In genomic region chr2:181193044-181193443, GRCm38 (mm10) we compare ENCODE assay signal across 25 mouse cellular contexts. TPM values are rescaled to one million over a fixed set of nuclear protein-coding genes. Genes with fewer than 3 reads are reported as not detected.
DNase-seq lines count a peak whose midpoint lies in the region; ATAC-seq and TF ChIP-seq lines count a peak whose summit lies in the region.
"Had no signal": no experiment of that assay in that cellular context is flagged by ENCODE, and none has a peak within 500 bp of the region (broad histone marks: within the 10 kb centered on the region; RNA-seq: fewer than 3 reads in every experiment).

No protein-coding gene starts in this region.

- no peak for TF ChIP-seq CTCF in liver, adult 2 months (IDR thresholded peaks at IDR 0.05; ENCODE audit: low read depth, low read length)

- H3K36me3 ChIP-seq in liver, adult 2 months (ENCODE audit: control insufficient read depth, insufficient read depth, low read length) = no peaks in the 10 kb centered on the region
- H3K36me3 ChIP-seq in liver, embryonic 12.5 days = peaks cover 8% of the 10 kb centered on the region; the same call in 1 of the 2 replicates
- no peaks in the 10 kb centered on the region for H3K36me3 ChIP-seq in splenic B cell, adult 2 months (ENCODE audit: control insufficient read depth, insufficient read depth, low read length, poor library complexity, severe bottlenecking)
- H3K36me3 ChIP-seq: heart, embryonic 15.5 days had no signal

- no peak for ATAC-seq in liver, embryonic 12.5 days
- peak; percentile 81 for ATAC-seq in megakaryocyte, adult 5-6 weeks (ENCODE audit: poor library complexity, severe bottlenecking)
- ATAC-seq: forebrain, embryonic 16.5 days had no signal

- TF ChIP-seq POLR2A in liver, adult 2 months (IDR thresholded peaks at IDR 0.05; ENCODE audit: extremely low read depth, insufficient read depth, low read length) = no peak

- H3K4me1 ChIP-seq in liver, adult 2 months (ENCODE audit: control insufficient read depth, insufficient read depth, low read length) = peaks cover 20% of the 10 kb centered on the region
- peaks cover 28% of the 10 kb centered on the region for H3K4me1 ChIP-seq in liver, embryonic 12.5 days

- H3K4me3 ChIP-seq in liver, adult 2 months (ENCODE audit: insufficient read depth, low read depth, low read length) = no peak overlapping the region
- H3K4me3 ChIP-seq in liver, embryonic 12.5 days = no peak overlapping the region
- H3K4me3 ChIP-seq: embryonic facial prominence, embryonic 13.5 days; forebrain, embryonic 12.5 days; heart, adult 2 months; heart, embryonic 15.5 days had no signal

- WGBS in liver, adult 2 months = 89% methylated on average over 3 of the region's 3 CpGs
- 47% methylated on average over 3 of the region's 3 CpGs for WGBS in liver, embryonic 12.5 days (ENCODE audit: insufficient replicate concordance)

- H3K4me2 ChIP-seq in liver, embryonic 12.5 days = no peak overlapping the region
- H3K4me2 ChIP-seq: embryonic facial prominence, embryonic 13.5 days; forebrain, embryonic 12.5 days; heart, embryonic 11.5 days; heart, embryonic 15.5 days; hindbrain, embryonic 14.5 days had no signal

- H3K9ac ChIP-seq in liver, adult 2 months (ENCODE audit: low read depth, low read length) = no peak overlapping the region
- H3K9ac ChIP-seq in liver, embryonic 12.5 days = no peak overlapping the region
- H3K9ac ChIP-seq: embryonic facial prominence, embryonic 13.5 days; forebrain, embryonic 12.5 days; heart, embryonic 15.5 days; hindbrain, embryonic 14.5 days had no signal

- no peaks in the 10 kb centered on the region for H3K79me2 ChIP-seq in liver, adult 2 months (ENCODE audit: control insufficient read depth, insufficient read depth, low read length)

- H3K27ac ChIP-seq in liver, adult 2 months (replicated peaks; ENCODE audit: insufficient read depth, low read depth, low read length) = no peak overlapping the region
- H3K27ac ChIP-seq in liver, embryonic 12.5 days = no peak overlapping the region
- H3K27ac ChIP-seq: embryonic facial prominence, embryonic 13.5 days; forebrain, embryonic 12.5 days; heart, adult 2 months; heart, embryonic 15.5 days; hindbrain, embryonic 14.5 days had no signal

- peak; percentile 30 for DNase-seq in liver, adult 2 months (ENCODE audit: extremely low read depth, low read depth, low spot score)
- peak; percentile 52 to 74 for DNase-seq in spleen, postnatal 36 days (ENCODE audit: low spot score in 2 of 2)
- no peak for DNase-seq in spleen, adult 18-20 months
- DNase-seq in splenic B cell, adult 2 months (ENCODE audit: low read depth, low spot score) = peak; percentile 74
- DNase-seq in cerebellum, adult 9-10 months = no peak
- no peak for DNase-seq in thymus, postnatal 0 days (ENCODE audit: low spot score)
- DNase-seq: adrenal gland, adult 2 months; cerebellum, adult 11 months; cerebellum, adult 8-10 months; cerebellum, postnatal 25 days; gastrocnemius, postnatal 10 days; heart, adult 2 months; heart, postnatal 14 days had no signal

- H3K27me3 ChIP-seq in liver, adult 2 months (ENCODE audit: control insufficient read depth, insufficient read depth, low read length) = no peaks in the 10 kb centered on the region
- peaks cover 14% of the 10 kb centered on the region; the same call in 1 of the 2 replicates for H3K27me3 ChIP-seq in liver, embryonic 12.5 days (replicated peaks)
- H3K27me3 ChIP-seq in splenic B cell, adult 2 months (ENCODE audit: control insufficient read depth, insufficient read depth, low read length, poor library complexity, severe bottlenecking) = no peaks in the 10 kb centered on the region
- H3K27me3 ChIP-seq: embryonic facial prominence, embryonic 13.5 days; forebrain, embryonic 12.5 days; heart, embryonic 15.5 days had no signal

- H3K9me3 ChIP-seq in liver, embryonic 12.5 days (replicated peaks) = no peaks in the 10 kb centered on the region
- H3K9me3 ChIP-seq: embryonic facial prominence, embryonic 13.5 days; forebrain, embryonic 12.5 days; heart, embryonic 15.5 days had no signal

RNA-seq across cellular contexts. Expression of gene Ppdpf, which starts 6.0 kb away (rescaled TPM):
- total RNA-seq in liver, adult 2 months (2014; rRNA removed) = 44.4 and 48.4 TPM in 2 replicates
- 181 and 217 TPM in 2 replicates for polyA plus RNA-seq in liver, adult 2 months (2012; rRNA removed)
- polyA plus RNA-seq in liver, embryonic 12.5 days (2016; fragmentation: Nextera tagmentation; extraction: Ambion mirVana) = 114 and 115 TPM in 2 replicates
- total RNA-seq in megakaryocyte, adult 5-6 weeks (2015) = 87.9 and 88.9 TPM in 2 replicates
- total RNA-seq in megakaryocyte, adult 5-6 weeks (2017) = 55.7 and 56.1 TPM in 2 replicates
- 270 and 288 TPM in 2 replicates for polyA plus RNA-seq in thymus, postnatal 0 days (2015; fragmentation: Nextera tagmentation; extraction: Ambion mirVana)

RNA-seq across cellular contexts. Expression of gene Ptk6, which starts 9.5 kb away (rescaled TPM):
- 1.1 and 2.5 TPM in 2 replicates for total RNA-seq in liver, adult 2 months (2014; rRNA removed)
- 0.81 and 0.83 TPM in 2 replicates for polyA plus RNA-seq in liver, adult 2 months (2012; rRNA removed)
- 0.04 TPM in 1 of 2 replicates, not detected in the other for polyA plus RNA-seq in liver, embryonic 12.5 days (2016; fragmentation: Nextera tagmentation; extraction: Ambion mirVana)
- total RNA-seq in megakaryocyte, adult 5-6 weeks (2015) = not detected in 2 replicates
- total RNA-seq in megakaryocyte, adult 5-6 weeks (2017) = not detected in 2 replicates
- polyA plus RNA-seq in thymus, postnatal 0 days (2015; fragmentation: Nextera tagmentation; extraction: Ambion mirVana) = 0.03 and 0.05 TPM in 2 replicates
- total RNA-seq: adrenal gland, postnatal 4 days; gastrocnemius, postnatal 10 days; heart, postnatal 14 days; hematopoietic stem cell, adult 5-6 weeks had no signal
- polyA plus RNA-seq: embryonic facial prominence, embryonic 13.5 days; forebrain, embryonic 12.5 days; forebrain, embryonic 16.5 days; heart, adult 2 months; heart, embryonic 11.5 days; hindbrain, embryonic 14.5 days had no signal

RNA-seq across cellular contexts. Expression of gene Srms, which starts 19.9 kb away (rescaled TPM):
- 0.28 and 0.54 TPM in 2 replicates for total RNA-seq in liver, adult 2 months (2014; rRNA removed)
- polyA plus RNA-seq in liver, adult 2 months (2012; rRNA removed) = 1.3 and 1.7 TPM in 2 replicates
- polyA plus RNA-seq in liver, embryonic 12.5 days (2016; fragmentation: Nextera tagmentation; extraction: Ambion mirVana) = 0.07 and 0.29 TPM in 2 replicates
- not detected in 2 replicates for total RNA-seq in megakaryocyte, adult 5-6 weeks (2015)
- not detected in 2 replicates for total RNA-seq in megakaryocyte, adult 5-6 weeks (2017)
- 0.24 and 0.30 TPM in 2 replicates for polyA plus RNA-seq in thymus, postnatal 0 days (2015; fragmentation: Nextera tagmentation; extraction: Ambion mirVana)
- total RNA-seq: gastrocnemius, postnatal 4 days; hematopoietic stem cell, adult 5-6 weeks had no signal
- polyA plus RNA-seq: embryonic facial prominence, embryonic 13.5 days; forebrain, embryonic 12.5 days had no signal

RNA-seq across cellular contexts. Expression of gene Fndc11, which starts 26.8 kb away (rescaled TPM):
- total RNA-seq in liver, adult 2 months (2014; rRNA removed) = not detected in 2 replicates
- polyA plus RNA-seq in liver, adult 2 months (2012; rRNA removed) = 0.10 and 0.12 TPM in 2 replicates
- polyA plus RNA-seq in liver, embryonic 12.5 days (2016; fragmentation: Nextera tagmentation; extraction: Ambion mirVana) = 0.11 and 0.26 TPM in 2 replicates
- total RNA-seq in megakaryocyte, adult 5-6 weeks (2015) = not detected in 2 replicates
- not detected in 2 replicates for total RNA-seq in megakaryocyte, adult 5-6 weeks (2017)
- 0.39 and 0.54 TPM in 2 replicates for polyA plus RNA-seq in thymus, postnatal 0 days (2015; fragmentation: Nextera tagmentation; extraction: Ambion mirVana)
- total RNA-seq: ES-E14; gastrocnemius, postnatal 10 days; gastrocnemius, postnatal 4 days; heart, adult 2 months; hematopoietic stem cell, adult 5-6 weeks had no signal
- polyA plus RNA-seq: embryonic facial prominence, embryonic 13.5 days; forebrain, embryonic 16.5 days; hindbrain, embryonic 14.5 days had no signal

RNA-seq across cellular contexts. Expression of gene Eef1a2, which starts 36.2 kb away (rescaled TPM):
- 0.34 and 0.74 TPM in 2 replicates for total RNA-seq in liver, adult 2 months (2014; rRNA removed)
- polyA plus RNA-seq in liver, adult 2 months (2012; rRNA removed) = not detected in 2 replicates
- not detected in 2 replicates for polyA plus RNA-seq in liver, embryonic 12.5 days (2016; fragmentation: Nextera tagmentation; extraction: Ambion mirVana)
- total RNA-seq in megakaryocyte, adult 5-6 weeks (2015) = not detected in 2 replicates
- total RNA-seq in megakaryocyte, adult 5-6 weeks (2017) = not detected in 2 replicates
- polyA plus RNA-seq in thymus, postnatal 0 days (2015; fragmentation: Nextera tagmentation; extraction: Ambion mirVana) = not detected in 2 replicates
- total RNA-seq: hematopoietic stem cell, adult 5-6 weeks had no signal

Comparison
In these comparisons a context has a peak if more than half of its experiments do, and no peak if none do; other contexts are left out.
1. DNase-seq: peak in liver, adult 2 months (single experiment), spleen, postnatal 36 days (2 of 2) and splenic B cell, adult 2 months (single experiment); none in spleen, adult 18-20 months (0 of 2), cerebellum, adult 9-10 months (single experiment) and thymus, postnatal 0 days (single experiment).